Mouse (Mus musculus) bone marrow, adult 2 months (tissue): ENCODE data around the gene Macf1.

Experiments
- CTCF ChIP-seq: fragments of 200-500 bp; IDR thresholded peaks from 2 replicates; pipeline ENCODE4 v1.5.1; 2011; ENCODE audit warnings: low read length, control low read depth; ENCODE audit not compliant: control insufficient read depth, insufficient read depth
- POLR2A ChIP-seq: fragments of 200-500 bp; IDR thresholded peaks from 2 replicates; pipeline ENCODE4 v1.6.1; 2011; ENCODE audit warnings: low read depth, mild to moderate bottlenecking, control low read depth, low read length, borderline replicate concordance; ENCODE audit not compliant: control insufficient read depth

- TF ChIP-seq POLR2A (no peak), CTCF (no peak)
Observed at GRCm38 (mm10) chr4:123411732-123412527, 272.2 kb downstream of the Macf1 start.
